In genomic region chr7:34100002-34100401, GRCm38 (mm10) we compare ENCODE assay signal across 28 mouse cellular contexts. TPM values are rescaled to one million over a fixed set of nuclear protein-coding genes. Genes with fewer than 3 reads are reported as not detected.
A peak's percentile ranks its signal among the peaks of the same experiment; 100 is the strongest.
DNase-seq lines count a peak whose midpoint lies in the region; ATAC-seq and TF ChIP-seq lines count a peak whose summit lies in the region.
"Had no signal": no experiment of that assay in that cellular context is flagged by ENCODE, and none has a peak within 500 bp of the region (broad histone marks: within the 10 kb centered on the region; RNA-seq: fewer than 3 reads in every experiment).

No protein-coding gene starts in this region.

- H3K4me1 ChIP-seq in heart, embryonic 10.5 days = no peaks in the 10 kb centered on the region
- no peaks in the 10 kb centered on the region for H3K4me1 ChIP-seq in limb, embryonic 11.5 days (ENCODE audit: control insufficient read depth, insufficient read depth, low read length)
- H3K4me1 ChIP-seq in limb, embryonic 10.5 days = no peaks in the 10 kb centered on the region
- no peaks in the 10 kb centered on the region for H3K4me1 ChIP-seq in liver, postnatal 0 days (ENCODE audit: insufficient read depth)
- H3K4me1 ChIP-seq in liver, embryonic 12.5 days = no peaks in the 10 kb centered on the region

- no peak overlapping the region for H3K4me3 ChIP-seq in heart, embryonic 10.5 days
- H3K4me3 ChIP-seq in limb, embryonic 11.5 days (ENCODE audit: low read depth, low read length) = no peak overlapping the region
- no peak overlapping the region for H3K4me3 ChIP-seq in limb, embryonic 10.5 days
- no peak overlapping the region for H3K4me3 ChIP-seq in liver, postnatal 0 days (ENCODE audit: low read depth, low read length)
- H3K4me3 ChIP-seq in liver, embryonic 12.5 days = no peak overlapping the region

- DNase-seq in heart, adult 11 months = peak; percentile 62
- no peak for DNase-seq in heart, postnatal 14 days
- peak; percentile 59 for DNase-seq in heart, embryonic 10.5 days (ENCODE audit: low spot score)
- DNase-seq in heart, postnatal 25 days (ENCODE audit: low spot score) = no peak
- peak; percentile 5 for DNase-seq in limb, embryonic 11.5 days (ENCODE audit: low spot score)
- DNase-seq in limb, embryonic 10.5 days (ENCODE audit: low spot score) = no peak
- peak; percentile 2 for DNase-seq in liver, postnatal 0 days
- DNase-seq: adrenal gland, adult 2 months; adrenal gland, adult 8-10 months; adrenal gland, postnatal 10 days; adrenal gland, postnatal 14 days; adrenal gland, postnatal 25 days; adrenal gland, postnatal 36 days; B cell, adult 2 months; cerebellum, adult 11 months; cerebellum, adult 11-12 months had no signal

- no peak for ATAC-seq in limb, embryonic 11.5 days (ENCODE audit: insufficient number of reproducible peaks, low FRiP score, low TSS enrichment, low read depth)
- ATAC-seq in liver, postnatal 0 days = no peak
- ATAC-seq in liver, embryonic 12.5 days = no peak
- ATAC-seq: activated CD4-positive, CD25-positive, alpha-beta regulatory T cell, adult 4 months; CD4-positive, CD25-positive, alpha-beta regulatory T cell, adult 4 months; Patski had no signal

- peaks cover 14% of the 10 kb centered on the region for H3K9me3 ChIP-seq in heart, embryonic 10.5 days
- H3K9me3 ChIP-seq in limb, embryonic 11.5 days (ENCODE audit: control insufficient read depth, low read length) = peaks cover 4% of the 10 kb centered on the region
- H3K9me3 ChIP-seq in limb, embryonic 10.5 days (replicated peaks) = no peaks in the 10 kb centered on the region; the same call in 1 of the 2 replicates
- no peaks in the 10 kb centered on the region for H3K9me3 ChIP-seq in liver, postnatal 0 days (ENCODE audit: low read length)
- no peaks in the 10 kb centered on the region for H3K9me3 ChIP-seq in liver, embryonic 12.5 days (replicated peaks)
- H3K9me3 ChIP-seq: G1E had no signal

- H3K27me3 ChIP-seq in heart, embryonic 10.5 days (ENCODE audit: insufficient read depth, poor library complexity, severe bottlenecking) = no peaks in the 10 kb centered on the region
- H3K27me3 ChIP-seq in limb, embryonic 11.5 days (ENCODE audit: control insufficient read depth, insufficient read depth, low read length) = no peaks in the 10 kb centered on the region
- no peaks in the 10 kb centered on the region for H3K27me3 ChIP-seq in limb, embryonic 10.5 days (ENCODE audit: low read depth, poor library complexity, severe bottlenecking)
- H3K27me3 ChIP-seq in liver, postnatal 0 days (ENCODE audit: insufficient read depth, low read length) = no peaks in the 10 kb centered on the region
- no peaks in the 10 kb centered on the region for H3K27me3 ChIP-seq in liver, embryonic 12.5 days (replicated peaks)
- H3K27me3 ChIP-seq: Patski had no signal

- no peak for TF ChIP-seq CTCF in liver, postnatal 0 days (IDR thresholded peaks at IDR 0.05; ENCODE audit: low read depth)

- WGBS in heart, embryonic 10.5 days = 70% methylated on average over 2 of the region's 2 CpGs
- 84% methylated on average over 2 of the region's 2 CpGs for WGBS in limb, embryonic 11.5 days
- WGBS in limb, embryonic 10.5 days = 90% methylated on average over 2 of the region's 2 CpGs
- whole genome bisulfite sequencing in liver, postnatal 0 days (ENCODE audit: insufficient replicate concordance) = 63% methylated on average over 2 of the region's 2 CpGs
- WGBS in liver, embryonic 12.5 days (ENCODE audit: insufficient replicate concordance) = 47% methylated on average over 2 of the region's 2 CpGs

- H3K36me3 ChIP-seq in heart, embryonic 10.5 days = no peaks in the 10 kb centered on the region
- no peaks in the 10 kb centered on the region for H3K36me3 ChIP-seq in limb, embryonic 11.5 days (ENCODE audit: control insufficient read depth, insufficient read depth, low read length)
- no peaks in the 10 kb centered on the region for H3K36me3 ChIP-seq in limb, embryonic 10.5 days
- no peaks in the 10 kb centered on the region for H3K36me3 ChIP-seq in liver, postnatal 0 days (replicated peaks; ENCODE audit: insufficient read depth, low read length)
- H3K36me3 ChIP-seq in liver, embryonic 12.5 days = no peaks in the 10 kb centered on the region
- H3K36me3 ChIP-seq: G1E had no signal

- H3K4me2 ChIP-seq in limb, embryonic 11.5 days (ENCODE audit: low read depth, severe bottlenecking) = no peak overlapping the region
- no peak overlapping the region for H3K4me2 ChIP-seq in liver, postnatal 0 days (ENCODE audit: low read depth, low read length)
- H3K4me2 ChIP-seq in liver, embryonic 12.5 days = no peak overlapping the region

- no peak for TF ChIP-seq EP300 in liver, postnatal 0 days (IDR thresholded peaks at IDR 0.05; ENCODE audit: low read depth)

- H3K27ac ChIP-seq in heart, embryonic 10.5 days = no peak overlapping the region
- no peak overlapping the region for H3K27ac ChIP-seq in limb, embryonic 11.5 days (replicated peaks; ENCODE audit: low read depth, low read length)
- no peak overlapping the region for H3K27ac ChIP-seq in limb, embryonic 10.5 days
- H3K27ac ChIP-seq in liver, postnatal 0 days (ENCODE audit: low read depth) = no peak overlapping the region
- no peak overlapping the region for H3K27ac ChIP-seq in liver, embryonic 12.5 days

- intact Hi-C loops in heart, postnatal 14 days (cut with DNase I) = no loop called here
- intact Hi-C loops in heart, postnatal 25 days (cut with DNase I) = no loop called here

- H3K9ac ChIP-seq in limb, embryonic 11.5 days (ENCODE audit: low read length) = no peak overlapping the region
- H3K9ac ChIP-seq in liver, postnatal 0 days (replicated peaks) = no peak overlapping the region
- H3K9ac ChIP-seq in liver, embryonic 12.5 days = no peak overlapping the region

RNA-seq across cellular contexts. Expression of gene Scgb1b30, which starts 4.8 kb away (rescaled TPM):
- not detected for total RNA-seq in heart, postnatal 14 days (2021)
- not detected in 2 replicates for polyA plus RNA-seq in heart, embryonic 10.5 days (2016; fragmentation: Nextera tagmentation; extraction: Ambion mirVana)
- not detected for total RNA-seq in heart, postnatal 25 days (2021)
- not detected in 2 replicates for polyA plus RNA-seq in limb, embryonic 11.5 days (2014; fragmentation: Nextera tagmentation; extraction: Ambion mirVana)
- not detected in 2 replicates for polyA plus RNA-seq in limb, embryonic 10.5 days (2016; fragmentation: Nextera tagmentation; extraction: Ambion mirVana)
- polyA plus RNA-seq in liver, postnatal 0 days (2015; fragmentation: Nextera tagmentation; extraction: Ambion mirVana) = not detected in 2 replicates
- not detected in 2 replicates for polyA plus RNA-seq in liver, embryonic 12.5 days (2016; fragmentation: Nextera tagmentation; extraction: Ambion mirVana)
- total RNA-seq: adrenal gland, adult 18-20 months; adrenal gland, adult 2 months; adrenal gland, adult 8-10 months; adrenal gland, postnatal 10 days; adrenal gland, postnatal 14 days; adrenal gland, postnatal 25 days; adrenal gland, postnatal 36 days; adrenal gland, postnatal 4 days; CH12.LX; ES-E14; G1E; MEL had no signal
- polyA plus RNA-seq: activated CD4-positive, CD25-positive, alpha-beta regulatory T cell, adult 4 months; adrenal gland, adult 2 months; brain, embryonic 14.5 days; C2C12; CD4-positive, CD25-positive, alpha-beta regulatory T cell, adult 4 months; G1E; Patski had no signal

RNA-seq across cellular contexts. Expression of gene Wtip, which starts 33.1 kb away (rescaled TPM):
- 10 to 100 TPM; 14.0 to 15.7 TPM for total RNA-seq in heart, postnatal 14 days (2021)
- 4.7 and 6.6 TPM in 2 replicates for polyA plus RNA-seq in heart, embryonic 10.5 days (2016; fragmentation: Nextera tagmentation; extraction: Ambion mirVana)
- total RNA-seq in heart, postnatal 25 days (2021) = 10 to 100 TPM; 10.5 to 11.0 TPM
- 7.1 and 7.2 TPM in 2 replicates for polyA plus RNA-seq in limb, embryonic 11.5 days (2014; fragmentation: Nextera tagmentation; extraction: Ambion mirVana)
- 6.3 and 7.2 TPM in 2 replicates for polyA plus RNA-seq in limb, embryonic 10.5 days (2016; fragmentation: Nextera tagmentation; extraction: Ambion mirVana)
- polyA plus RNA-seq in liver, postnatal 0 days (2015; fragmentation: Nextera tagmentation; extraction: Ambion mirVana) = 0.94 and 1.5 TPM in 2 replicates
- 1.5 TPM in 2 replicates for polyA plus RNA-seq in liver, embryonic 12.5 days (2016; fragmentation: Nextera tagmentation; extraction: Ambion mirVana)
- total RNA-seq: CH12.LX, G1E, MEL had no signal
- polyA plus RNA-seq: activated CD4-positive, CD25-positive, alpha-beta regulatory T cell, adult 4 months; CD4-positive, CD25-positive, alpha-beta regulatory T cell, adult 4 months; G1E had no signal

Comparison
In these comparisons a context has a peak if more than half of its experiments do, and no peak if none do; other contexts are left out.
1. DNase-seq: peak in heart, adult 11 months (single experiment), heart, embryonic 10.5 days (single experiment), limb, embryonic 11.5 days (single experiment) and liver, postnatal 0 days (single experiment); none in heart, postnatal 14 days (0 of 2), heart, postnatal 25 days (single experiment) and limb, embryonic 10.5 days (single experiment).